Mouse (Mus musculus) heart, embryonic 13.5 days (tissue): ENCODE data around the gene Farp2. TPM values are rescaled to one million over a fixed set of nuclear protein-coding genes. Genes with fewer than 3 reads are reported as not detected.
"Not testable (repeated sequence)": the region's sequence is repeated elsewhere in the genome, so short reads cannot be mapped to it uniquely, and the experiment has no call there.

ENCODE experiments used
- ATAC-seq: fragments of 200-750 bp; cut with Nextera tagmentation; 2 replicates; pipeline ENCODE4 v1.8.0; 2017; ENCODE audit warnings: moderate TSS enrichment; ENCODE audit not compliant: insufficient number of reproducible peaks, low FRiP score, low TSS enrichment; ENCODE audit errors: extremely low read depth
- H3K27ac ChIP-seq: fragments of 300-500 bp; sonication (generic); replicated peaks from 2 replicates; pipeline ENCODE4 v1.5.1; 2015; ENCODE audit warnings: moderate library complexity, mild to moderate bottlenecking, inconsistent platforms
- H3K27me3 ChIP-seq: fragments of 300-500 bp; sonication (generic); replicated peaks from 2 replicates; pipeline ENCODE4 v1.6.1; 2015; ENCODE audit warnings: mild to moderate bottlenecking, inconsistent platforms
- H3K36me3 ChIP-seq: fragments of 300-500 bp; sonication (generic); 2 replicates; pipeline ENCODE4 v1.6.1; 2015; ENCODE audit warnings: mild to moderate bottlenecking, inconsistent platforms
- H3K4me1 ChIP-seq: fragments of 300-500 bp; sonication (generic); 2 replicates; pipeline ENCODE4 v1.6.1; 2015; ENCODE audit warnings: inconsistent platforms
- H3K4me2 ChIP-seq: fragments of 300-500 bp; sonication (generic); 2 replicates; pipeline ENCODE4 v1.6.1; 2015; ENCODE audit warnings: inconsistent platforms, mild to moderate bottlenecking, moderate library complexity
- H3K4me3 ChIP-seq: fragments of 300-500 bp; sonication (generic); 2 replicates; pipeline ENCODE4 v1.5.1; 2015; ENCODE audit warnings: moderate library complexity, mild to moderate bottlenecking, inconsistent platforms
- H3K9ac ChIP-seq: fragments of 300-500 bp; sonication (generic); 2 replicates; pipeline ENCODE4 v1.6.1; 2015; ENCODE audit warnings: inconsistent platforms, mild to moderate bottlenecking, moderate library complexity
- H3K9me3 ChIP-seq: fragments of 300-500 bp; sonication (generic); 2 replicates; pipeline ENCODE4 v1.6.1; 2016; ENCODE audit warnings: inconsistent platforms
- WGBS: fragments of 180-500 bp; shearing (Covaris S2); methylation state at CpG from one replicate; pipeline ENCODE4 v1.1.7; 2015; ENCODE audit warnings: mixed read lengths; 5-methylcytosine and 5-hydroxymethylcytosine counted together
- polyA plus RNA-seq: library from polyadenylated mRNA; unstranded; fragments of >200 nt; fragmentation: Nextera tagmentation; extraction: Ambion mirVana; gene quantifications from 2 replicates; pipeline ENCODE4 v1.2.1, GENCODE M21; 2015

The Farp2 gene
- polyA plus RNA-seq, 1 experiment from 2014 or later, result 3.3 TPM

DNA sequence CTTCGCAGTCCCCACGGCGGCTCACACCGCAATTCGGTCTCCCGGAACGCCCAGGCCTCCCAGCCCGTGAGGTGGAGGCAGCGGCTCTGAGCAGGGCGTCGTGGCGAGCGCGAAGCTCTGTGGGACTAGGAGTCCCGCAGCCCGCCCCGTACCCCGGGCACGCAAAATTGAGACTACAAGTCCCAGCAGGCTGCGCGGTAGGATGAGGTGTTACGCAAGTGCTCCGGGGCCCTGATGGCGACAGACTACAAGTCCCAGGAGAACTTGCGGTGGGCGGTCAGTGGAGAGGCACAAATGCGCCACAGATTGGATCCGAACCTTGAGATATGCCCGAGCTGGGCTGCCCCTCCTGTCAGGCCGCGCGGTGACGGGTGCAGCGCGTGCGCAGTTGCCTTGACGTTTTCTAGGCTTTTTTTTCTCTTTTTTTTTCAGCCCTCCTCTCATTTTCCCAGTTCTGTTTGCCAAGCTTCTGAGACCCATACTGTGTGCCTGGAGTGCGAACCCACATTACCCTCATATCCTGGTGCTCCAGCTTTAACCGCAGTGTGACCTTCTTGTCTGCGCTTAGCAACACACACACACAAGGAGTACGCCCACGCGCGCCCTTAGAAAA, 123.8 kb downstream of the Farp2 start:
- H3K4me3 ChIP-seq, result peak overlapping the region; percentile 83
- H3K36me3 ChIP-seq, result peaks cover 23% of the 10 kb centered on the region
- 2% methylated on average over 44 of the region's 44 CpGs for WGBS
- H3K27ac ChIP-seq, result peak overlapping the region; percentile 89
- no peaks in the 10 kb centered on the region for H3K9me3 ChIP-seq
- peaks cover 39% of the 10 kb centered on the region for H3K4me1 ChIP-seq
- H3K9ac ChIP-seq, result peak overlapping the region; percentile 93
- H3K27me3 ChIP-seq, result no peaks in the 10 kb centered on the region
- H3K4me2 ChIP-seq, result peak overlapping the region; percentile 84
- ATAC-seq, result peak; percentile 94

GRCm38 (mm10) chr1:93636211-93636897, 124.5 kb downstream of the Farp2 start:
- ATAC-seq, result no peak
- no peaks in the 10 kb centered on the region for H3K27me3 ChIP-seq
- 26% methylated on average over 7 of the region's 7 CpGs for WGBS

DNA sequence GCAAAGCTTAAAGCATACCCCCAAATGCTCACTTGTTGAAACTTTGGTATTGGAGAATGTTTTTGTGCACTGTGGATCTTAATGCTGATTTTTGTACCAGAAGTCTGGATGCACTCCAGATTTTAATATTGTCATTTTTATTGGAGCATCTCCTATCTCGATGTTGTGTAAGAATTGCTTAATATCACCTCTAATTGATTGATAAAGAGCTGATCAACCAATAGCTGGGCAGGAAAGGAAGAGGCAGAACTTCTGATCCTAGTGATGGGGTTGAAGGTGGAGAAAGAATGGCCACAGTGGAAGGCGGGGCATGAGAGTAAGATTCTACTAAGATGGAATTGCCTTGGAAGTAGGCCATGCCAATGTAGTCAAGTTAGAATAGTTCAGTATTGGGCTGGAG, 130.1 kb downstream of the Farp2 start:
- Histone ChIP-seq H3K9me3 (no peaks in the 10 kb centered on the region), H3K9ac (no peak overlapping the region), H3K27ac (no peak overlapping the region), H3K4me1 (no peaks in the 10 kb centered on the region), H3K4me2 (no peak overlapping the region), H3K36me3 (no peaks in the 10 kb centered on the region), H3K27me3 (no peaks in the 10 kb centered on the region), H3K4me3 (no peak overlapping the region)
- whole genome bisulfite sequencing, result 71% methylated on average over 2 of the region's 2 CpGs
- no peak for ATAC-seq

More at GRCm38 (mm10) chr1:93636211-93636897, 124.5 kb downstream of the Farp2 start:
- Histone ChIP-seq H3K9ac (peak overlapping the region; percentile 83), H3K9me3 (no peaks in the 10 kb centered on the region), H3K4me3 (peak overlapping the region; percentile 83), H3K4me2 (peak overlapping the region; percentile 84), H3K4me1 (peaks cover 32% of the 10 kb centered on the region), H3K36me3 (peaks cover 19% of the 10 kb centered on the region), H3K27ac (peak overlapping the region; percentile 89)

GRCm38 (mm10) chr1:93642692-93643091, 130.8 kb downstream of the Farp2 start:
- Histone ChIP-seq H3K9ac (no peak overlapping the region), H3K4me3 (no peak overlapping the region), H3K4me1 (no peaks in the 10 kb centered on the region), H3K27me3 (no peaks in the 10 kb centered on the region), H3K36me3 (no peaks in the 10 kb centered on the region), H3K9me3 (no peaks in the 10 kb centered on the region), H3K27ac (no peak overlapping the region), H3K4me2 (no peak overlapping the region)
- 88% methylated on average over 2 of the region's 2 CpGs for WGBS
- ATAC-seq, result no peak

GRCm38 (mm10) chr1:93649604-93650172, 137.8 kb downstream of the Farp2 start:
- WGBS, result 53% methylated on average over 5 of the region's 5 CpGs
- Histone ChIP-seq H3K27me3 (no peaks in the 10 kb centered on the region), H3K4me2 (no peak overlapping the region), H3K36me3 (no peaks in the 10 kb centered on the region), H3K9me3 (peaks cover 3% of the 10 kb centered on the region; the same call in 1 of the 2 replicates), H3K4me3 (no peak overlapping the region), H3K27ac (no peak overlapping the region), H3K4me1 (no peaks in the 10 kb centered on the region), H3K9ac (no peak overlapping the region)
- ATAC-seq, result no peak

DNA sequence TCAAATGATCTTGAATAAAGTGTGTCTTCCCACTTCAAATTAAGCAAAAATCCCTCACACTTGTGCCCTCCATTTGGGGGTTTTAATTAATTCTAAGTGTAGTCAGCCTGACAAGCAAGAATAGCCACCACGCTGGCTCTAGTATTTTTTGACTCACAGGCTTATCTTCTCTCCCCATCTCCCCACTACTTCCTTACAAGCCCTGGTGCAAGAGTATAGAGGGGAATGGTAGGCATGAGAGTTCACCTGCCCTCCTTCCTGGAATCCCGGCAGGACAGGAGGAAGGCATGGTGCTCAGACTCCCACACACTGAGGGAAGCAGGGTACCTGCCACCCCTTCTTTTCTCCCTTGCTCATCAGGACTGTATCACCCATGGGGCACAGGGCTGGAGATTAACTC, 142.4 kb downstream of the Farp2 start:
- no peaks in the 10 kb centered on the region for H3K36me3 ChIP-seq
- no peak overlapping the region for H3K4me2 ChIP-seq
- H3K4me1 ChIP-seq, result 0 out of 2 replicates have a peak, but pooled peaks cover 3% of the 10 kb centered on the region
- no peak for ATAC-seq
- H3K9me3 ChIP-seq, result peaks cover 3% of the 10 kb centered on the region; the same call in 1 of the 2 replicates
- no peaks in the 10 kb centered on the region for H3K27me3 ChIP-seq
- H3K27ac ChIP-seq, result no peak overlapping the region
- H3K4me3 ChIP-seq, result no peak overlapping the region
- 27% methylated on average over 2 of the region's 2 CpGs for WGBS
- H3K9ac ChIP-seq, result no peak overlapping the region

DNA sequence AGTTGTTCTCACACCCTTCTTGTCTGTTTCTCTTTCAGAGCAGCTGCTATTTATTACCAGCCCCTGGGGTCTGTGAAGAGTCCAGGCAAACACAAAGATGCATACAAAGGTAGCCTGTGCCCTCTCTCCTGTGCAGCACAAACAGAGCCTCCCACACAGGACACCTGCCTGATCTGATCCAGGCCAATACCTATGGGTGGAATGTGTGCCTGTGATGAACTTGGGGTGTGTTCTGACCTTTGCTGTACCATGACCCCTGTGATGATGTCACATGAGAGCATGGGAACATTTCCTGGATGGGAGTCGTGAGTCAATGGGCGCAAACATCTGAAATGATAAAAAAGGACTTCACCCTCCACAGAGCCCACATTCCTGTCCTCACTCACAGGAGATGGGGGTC, 142.9 kb downstream of the Farp2 start:
- Histone ChIP-seq H3K4me3 (no peak overlapping the region), H3K9me3 (peaks cover 3% of the 10 kb centered on the region; the same call in 1 of the 2 replicates), H3K27me3 (no peaks in the 10 kb centered on the region), H3K9ac (no peak overlapping the region), H3K4me2 (no peak overlapping the region), H3K27ac (no peak overlapping the region), H3K36me3 (no peaks in the 10 kb centered on the region), H3K4me1 (0 out of 2 replicates have a peak, but pooled peaks cover 3% of the 10 kb centered on the region)
- no peak for ATAC-seq
- 57% methylated on average over 2 of the region's 2 CpGs for WGBS

- WGBS, result 68% methylated on average over 7 of the region's 7 CpGs
These were observed 144.6 kb downstream of the Farp2 start for GRCm38 (mm10) chr1:93656325-93657024.

DNA sequence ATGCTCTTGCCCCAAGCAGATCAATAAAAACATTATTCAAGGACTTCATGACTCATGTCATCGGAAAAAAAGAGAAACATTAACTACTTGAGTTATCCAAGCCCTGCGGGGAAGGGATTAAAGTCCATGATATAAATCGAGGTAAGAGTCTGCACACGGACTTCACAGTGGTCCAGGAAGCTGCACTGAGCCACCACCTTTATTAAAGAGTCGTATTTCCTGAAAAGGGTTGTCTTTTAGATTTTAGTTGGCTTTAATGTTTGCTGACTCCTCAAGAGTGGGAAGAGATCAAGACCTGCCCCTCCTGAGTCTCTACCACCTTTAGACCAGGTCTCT, 145.1 kb downstream of the Farp2 start:
- no peak for ATAC-seq
- H3K4me1 ChIP-seq, result 0 out of 2 replicates have a peak, but pooled peaks cover 3% of the 10 kb centered on the region
- H3K27me3 ChIP-seq, result no peaks in the 10 kb centered on the region
- H3K9me3 ChIP-seq, result peaks cover 6% of the 10 kb centered on the region; the same call in 1 of the 2 replicates
- no peak overlapping the region for H3K4me2 ChIP-seq
- H3K9ac ChIP-seq, result no peak overlapping the region
- 79% methylated on average over 5 of the region's 5 CpGs for WGBS
- no peak overlapping the region for H3K4me3 ChIP-seq
- H3K27ac ChIP-seq, result no peak overlapping the region
- no peaks in the 10 kb centered on the region for H3K36me3 ChIP-seq

More at GRCm38 (mm10) chr1:93656325-93657024, 144.6 kb downstream of the Farp2 start:
- Histone ChIP-seq H3K9me3 (peaks cover 7% of the 10 kb centered on the region; the same call in 1 of the 2 replicates), H3K9ac (no peak overlapping the region), H3K4me3 (no peak overlapping the region), H3K27ac (no peak overlapping the region), H3K4me1 (0 out of 2 replicates have a peak, but pooled peaks cover 3% of the 10 kb centered on the region), H3K27me3 (no peaks in the 10 kb centered on the region), H3K4me2 (no peak overlapping the region), H3K36me3 (no peaks in the 10 kb centered on the region)
- no peak for ATAC-seq

DNA sequence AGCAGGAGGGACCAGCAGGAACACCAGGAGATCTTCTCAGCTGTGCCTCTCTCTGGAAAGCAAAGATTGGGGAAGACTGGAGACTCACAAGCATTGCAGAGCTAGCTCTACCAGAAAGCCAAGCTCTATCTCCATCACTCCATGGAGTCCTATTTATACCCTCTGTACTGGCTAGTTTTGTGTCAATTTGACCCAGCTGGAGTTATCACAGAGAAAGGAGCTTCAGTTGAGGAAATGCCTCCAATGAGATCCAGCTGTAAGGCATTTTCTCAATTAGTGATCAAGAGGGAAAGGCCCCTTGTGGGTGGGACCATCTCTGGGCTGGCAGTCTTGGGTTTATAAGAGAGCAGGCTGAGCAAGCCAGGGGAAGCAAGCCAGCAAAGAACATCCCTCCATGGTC, 146.7 kb downstream of the Farp2 start, which contains the start of gene Stk25:
Gene Stk25, minus strand, starts transcription at position 101 of the 400 bp plus-strand sequence.
- not testable (repeated sequence) for H3K9me3 ChIP-seq, H3K4me2 ChIP-seq, H3K27me3 ChIP-seq, H3K4me3 ChIP-seq, H3K36me3 ChIP-seq, H3K4me1 ChIP-seq, H3K9ac ChIP-seq, H3K27ac ChIP-seq, ATAC-seq

- WGBS, result 14% methylated on average over 13 of the region's 13 CpGs
- H3K4me3 ChIP-seq, result no peak overlapping the region
- peak overlapping the region; percentile 84 for H3K27ac ChIP-seq
- ATAC-seq, result peak; percentile 62
- H3K27me3 ChIP-seq, result no peaks in the 10 kb centered on the region
- no peaks in the 10 kb centered on the region for H3K36me3 ChIP-seq
- peak overlapping the region; percentile 83 for H3K4me2 ChIP-seq
- no peaks in the 10 kb centered on the region for H3K9me3 ChIP-seq
- H3K9ac ChIP-seq, result 0 out of 2 replicates have a peak overlapping the region, but pooled peaks have one; percentile 10
- peaks cover 23% of the 10 kb centered on the region for H3K4me1 ChIP-seq
These were observed 156.0 kb downstream of the Farp2 start for GRCm38 (mm10) chr1:93667760-93668400.
